Comparison of ENCODE assay signal across 17 mouse cellular contexts in the genomic region with DNA sequence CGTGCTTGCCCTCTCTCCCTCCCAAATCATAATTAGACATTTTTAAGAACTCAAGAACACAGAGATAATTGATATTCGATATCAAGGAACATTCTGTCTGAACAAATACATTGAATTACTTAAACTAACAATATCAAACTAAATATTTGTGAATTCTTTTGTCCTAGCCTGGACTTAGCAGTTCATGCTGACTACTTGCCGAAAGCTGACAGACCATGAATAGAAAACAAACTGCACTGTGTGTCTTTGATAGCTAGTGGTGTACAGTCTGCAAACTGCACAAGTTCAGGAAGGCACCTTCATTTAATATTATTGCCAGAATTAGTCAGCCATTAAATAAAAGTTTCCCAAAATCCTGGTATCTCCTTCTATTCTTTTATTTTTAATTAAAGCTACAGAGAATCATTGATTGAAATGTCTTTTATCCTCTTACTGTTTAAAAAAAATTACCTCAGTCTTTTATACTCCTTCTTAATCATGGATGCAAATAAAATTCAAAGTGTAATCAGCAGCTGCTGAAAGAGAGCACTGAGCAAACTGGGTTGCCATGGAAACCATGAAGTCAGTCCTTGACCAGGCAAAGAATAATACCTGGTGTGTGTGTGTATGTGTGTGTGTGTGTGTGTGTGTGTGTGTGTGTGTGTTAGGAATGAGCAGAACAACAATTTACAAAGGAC.
DNase-seq lines count a peak whose midpoint lies in the region; ATAC-seq lines count a peak whose summit lies in the region.
"Had no signal": no experiment of that assay in that cellular context is flagged by ENCODE, and none has a peak within 500 bp of the region (broad histone marks: within the 10 kb centered on the region; RNA-seq: fewer than 3 reads in every experiment).

No protein-coding gene starts in this region.

- peak; percentile 95 for ATAC-seq in midbrain, embryonic 11.5 days (ENCODE audit: low FRiP score)
- ATAC-seq in forebrain, embryonic 14.5 days = peak; percentile 92
- peak; percentile 88 for ATAC-seq in hindbrain, embryonic 16.5 days
- peak; percentile 72; the same call in 1 of the 2 replicates for ATAC-seq in neural tube, embryonic 15.5 days (ENCODE audit: low FRiP score)
- no peak for ATAC-seq in erythroid progenitor cell, adult 5-6 weeks (replicated peaks; ENCODE audit: low FRiP score, poor library complexity, severe bottlenecking)
- ATAC-seq: liver, embryonic 12.5 days; Patski had no signal

- no peaks in the 10 kb centered on the region for H3K9me3 ChIP-seq in midbrain, embryonic 11.5 days (ENCODE audit: control insufficient read depth, low read length)
- no peaks in the 10 kb centered on the region for H3K9me3 ChIP-seq in midbrain, embryonic 10.5 days (replicated peaks)
- H3K9me3 ChIP-seq in forebrain, embryonic 14.5 days (replicated peaks; ENCODE audit: control insufficient read depth, low read length) = no peaks in the 10 kb centered on the region
- no peaks in the 10 kb centered on the region for H3K9me3 ChIP-seq in hindbrain, embryonic 16.5 days (ENCODE audit: control insufficient read depth, low read length)
- no peaks in the 10 kb centered on the region for H3K9me3 ChIP-seq in neural tube, embryonic 15.5 days (replicated peaks)
- H3K9me3 ChIP-seq: embryonic facial prominence, embryonic 15.5 days; liver, embryonic 12.5 days; stomach, embryonic 15.5 days had no signal

- peak; percentile 82 for DNase-seq in midbrain, embryonic 11.5 days (ENCODE audit: low spot score, missing footprints)
- no peak for DNase-seq in midbrain, embryonic 10.5 days (ENCODE audit: low spot score)
- DNase-seq in forebrain, embryonic 14.5 days (ENCODE audit: low spot score) = peak; percentile 89
- no peak for DNase-seq in gastrocnemius, postnatal 25 days
- DNase-seq: adrenal gland, postnatal 10 days; cerebellum, adult 8-10 months; heart, postnatal 36 days; right cerebral cortex, postnatal 4 days had no signal

- H3K4me2 ChIP-seq in midbrain, embryonic 11.5 days = no peak overlapping the region
- H3K4me2 ChIP-seq in forebrain, embryonic 14.5 days (ENCODE audit: low read length) = no peak overlapping the region
- H3K4me2 ChIP-seq in hindbrain, embryonic 16.5 days (ENCODE audit: low read length) = no peak overlapping the region
- no peak overlapping the region for H3K4me2 ChIP-seq in neural tube, embryonic 15.5 days
- H3K4me2 ChIP-seq: embryonic facial prominence, embryonic 15.5 days; liver, embryonic 12.5 days; stomach, embryonic 15.5 days had no signal

- H3K36me3 ChIP-seq in midbrain, embryonic 11.5 days (ENCODE audit: control insufficient read depth, insufficient read depth, low read length) = no peaks in the 10 kb centered on the region
- H3K36me3 ChIP-seq in midbrain, embryonic 10.5 days = no peaks in the 10 kb centered on the region
- no peaks in the 10 kb centered on the region for H3K36me3 ChIP-seq in forebrain, embryonic 14.5 days (ENCODE audit: control insufficient read depth, insufficient read depth, low read length)
- H3K36me3 ChIP-seq in hindbrain, embryonic 16.5 days (ENCODE audit: control insufficient read depth, insufficient read depth, low read length) = no peaks in the 10 kb centered on the region
- H3K36me3 ChIP-seq in neural tube, embryonic 15.5 days = no peaks in the 10 kb centered on the region
- H3K36me3 ChIP-seq: embryonic facial prominence, embryonic 15.5 days; liver, embryonic 12.5 days; stomach, embryonic 15.5 days had no signal

- WGBS in midbrain, embryonic 11.5 days = 52% methylated on average over 3 of the region's 3 CpGs
- 74% methylated on average over 3 of the region's 3 CpGs for WGBS in midbrain, embryonic 10.5 days
- 19% methylated on average over 3 of the region's 3 CpGs for WGBS in forebrain, embryonic 14.5 days
- WGBS in hindbrain, embryonic 16.5 days = 39% methylated on average over 3 of the region's 3 CpGs
- WGBS in neural tube, embryonic 15.5 days = 48% methylated on average over 3 of the region's 3 CpGs

- no peak overlapping the region for H3K4me3 ChIP-seq in midbrain, embryonic 11.5 days (ENCODE audit: low read depth, low read length)
- no peak overlapping the region for H3K4me3 ChIP-seq in midbrain, embryonic 10.5 days
- no peak overlapping the region for H3K4me3 ChIP-seq in forebrain, embryonic 14.5 days (ENCODE audit: low read depth, low read length)
- H3K4me3 ChIP-seq in hindbrain, embryonic 16.5 days (ENCODE audit: low read length) = no peak overlapping the region
- no peak overlapping the region for H3K4me3 ChIP-seq in neural tube, embryonic 15.5 days (replicated peaks)
- H3K4me3 ChIP-seq: embryonic facial prominence, embryonic 15.5 days; liver, embryonic 12.5 days; stomach, embryonic 15.5 days had no signal

- H3K9ac ChIP-seq in midbrain, embryonic 11.5 days (ENCODE audit: low read length) = no peak overlapping the region
- H3K9ac ChIP-seq in forebrain, embryonic 14.5 days (ENCODE audit: low read length) = no peak overlapping the region
- H3K9ac ChIP-seq in hindbrain, embryonic 16.5 days (ENCODE audit: low read depth, low read length) = no peak overlapping the region
- H3K9ac ChIP-seq in neural tube, embryonic 15.5 days (replicated peaks) = no peak overlapping the region
- H3K9ac ChIP-seq: embryonic facial prominence, embryonic 15.5 days; liver, embryonic 12.5 days; stomach, embryonic 15.5 days had no signal

- H3K4me1 ChIP-seq in midbrain, embryonic 11.5 days (ENCODE audit: control insufficient read depth, insufficient read depth, low read length) = peaks cover 2% of the 10 kb centered on the region; the same call in 1 of the 2 replicates
- H3K4me1 ChIP-seq in midbrain, embryonic 10.5 days = peaks cover 20% of the 10 kb centered on the region
- no peaks in the 10 kb centered on the region; the same call in 1 of the 2 replicates for H3K4me1 ChIP-seq in forebrain, embryonic 14.5 days (ENCODE audit: control insufficient read depth, insufficient read depth, low read length)
- H3K4me1 ChIP-seq in hindbrain, embryonic 16.5 days (ENCODE audit: control insufficient read depth, insufficient read depth, low read depth, low read length) = peaks cover 5% of the 10 kb centered on the region
- H3K4me1 ChIP-seq in neural tube, embryonic 15.5 days = peaks cover 5% of the 10 kb centered on the region; the same call in 1 of the 2 replicates
- H3K4me1 ChIP-seq: embryonic facial prominence, embryonic 15.5 days; liver, embryonic 12.5 days; stomach, embryonic 15.5 days had no signal

- no peaks in the 10 kb centered on the region for H3K27me3 ChIP-seq in midbrain, embryonic 11.5 days (ENCODE audit: control insufficient read depth, insufficient read depth, low read length)
- H3K27me3 ChIP-seq in midbrain, embryonic 10.5 days (ENCODE audit: low read depth, poor library complexity, severe bottlenecking) = no peaks in the 10 kb centered on the region
- H3K27me3 ChIP-seq in forebrain, embryonic 14.5 days (replicated peaks; ENCODE audit: control insufficient read depth, insufficient read depth, low read length) = no peaks in the 10 kb centered on the region
- no peaks in the 10 kb centered on the region for H3K27me3 ChIP-seq in hindbrain, embryonic 16.5 days (replicated peaks; ENCODE audit: control insufficient read depth, insufficient read depth, low read length)
- H3K27me3 ChIP-seq in neural tube, embryonic 15.5 days (replicated peaks) = no peaks in the 10 kb centered on the region
- H3K27me3 ChIP-seq: CH12.LX; embryonic facial prominence, embryonic 15.5 days; liver, embryonic 12.5 days; Patski; stomach, embryonic 15.5 days had no signal

- no peak overlapping the region; the same call in 1 of the 2 replicates for H3K27ac ChIP-seq in midbrain, embryonic 11.5 days (ENCODE audit: low read depth, low read length)
- no peak overlapping the region for H3K27ac ChIP-seq in midbrain, embryonic 10.5 days (replicated peaks)
- no peak overlapping the region for H3K27ac ChIP-seq in forebrain, embryonic 14.5 days (ENCODE audit: low read depth, low read length)
- H3K27ac ChIP-seq in hindbrain, embryonic 16.5 days (ENCODE audit: low read depth, low read length) = no peak overlapping the region
- no peak overlapping the region for H3K27ac ChIP-seq in neural tube, embryonic 15.5 days (replicated peaks)
- H3K27ac ChIP-seq: embryonic facial prominence, embryonic 15.5 days; kidney, postnatal 0 days; liver, embryonic 12.5 days; stomach, embryonic 15.5 days had no signal

Comparison
In these comparisons a context has a peak if more than half of its experiments do, and no peak if none do; other contexts are left out.
1. DNase-seq: peak in midbrain, embryonic 11.5 days (single experiment) and forebrain, embryonic 14.5 days (single experiment); none in midbrain, embryonic 10.5 days (single experiment) and gastrocnemius, postnatal 25 days (single experiment).